Mouse (Mus musculus): ENCODE results near the gene Krt82. TPM values are rescaled to one million over a fixed set of nuclear protein-coding genes. Genes with fewer than 3 reads are reported as not detected.

Krt82 gene
- polyA plus RNA-seq, 2 experiments: not detected

DNA sequence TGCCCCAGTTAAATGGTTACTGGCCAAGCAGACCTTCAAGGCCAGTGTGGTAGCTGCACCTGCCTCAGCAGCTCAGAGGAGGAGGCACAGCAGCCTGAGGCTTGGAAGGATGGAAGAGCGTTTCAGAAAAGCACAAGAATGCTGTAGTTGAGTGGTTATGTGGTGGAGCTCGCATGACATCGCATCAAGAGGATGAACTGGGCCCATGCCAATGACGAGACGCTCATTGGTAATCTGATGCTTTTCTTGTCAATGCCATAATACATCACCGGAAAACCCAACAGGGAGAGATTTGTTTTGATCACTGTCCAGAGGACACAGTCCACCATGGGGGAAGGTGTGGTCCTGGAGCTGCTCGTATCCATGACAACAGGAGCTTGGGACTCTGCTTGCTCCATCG lies 55.2 kb downstream of the Krt82 start:
- Histone ChIP-seq H3K27ac (no peak overlapping the region), H3K4me3 (ENCODE audit: insufficient read depth in 1 of 2, low read depth in 2 of 2, low read length in 2 of 2) (no peak overlapping the region), H3K4me1 (replicated peaks; ENCODE audit: control insufficient read depth in 2 of 2, insufficient read depth in 2 of 2, low read length in 1 of 2) (no peaks in the 10 kb centered on the region), H3K9me3 (ENCODE audit: control insufficient read depth, low read length) (no peaks in the 10 kb centered on the region), H3K36me3 (replicated peaks; ENCODE audit: control insufficient read depth, insufficient read depth, low read depth) (no peaks in the 10 kb centered on the region), H3K4me2 (ENCODE audit: low read depth) (no peak overlapping the region), H3K27me3 (ENCODE audit: control insufficient read depth, insufficient read depth, low read length) (no peaks in the 10 kb centered on the region), H3K9ac (replicated peaks) (no peak overlapping the region)
- TF ChIP-seq CTCF (IDR thresholded peaks at IDR 0.05; ENCODE audit: low read depth): no peak
- no peak for TF ChIP-seq EP300 (IDR thresholded peaks at IDR 0.05; ENCODE audit: low read depth)
- WGBS (ENCODE audit: insufficient replicate concordance): 70% methylated on average over 8 of the region's 8 CpGs
- DNase-seq (ENCODE audit: low read depth in 3 of 3, low spot score in 3 of 3) (no peak), ATAC-seq (ENCODE audit: insufficient read depth) (no peak)

DNA sequence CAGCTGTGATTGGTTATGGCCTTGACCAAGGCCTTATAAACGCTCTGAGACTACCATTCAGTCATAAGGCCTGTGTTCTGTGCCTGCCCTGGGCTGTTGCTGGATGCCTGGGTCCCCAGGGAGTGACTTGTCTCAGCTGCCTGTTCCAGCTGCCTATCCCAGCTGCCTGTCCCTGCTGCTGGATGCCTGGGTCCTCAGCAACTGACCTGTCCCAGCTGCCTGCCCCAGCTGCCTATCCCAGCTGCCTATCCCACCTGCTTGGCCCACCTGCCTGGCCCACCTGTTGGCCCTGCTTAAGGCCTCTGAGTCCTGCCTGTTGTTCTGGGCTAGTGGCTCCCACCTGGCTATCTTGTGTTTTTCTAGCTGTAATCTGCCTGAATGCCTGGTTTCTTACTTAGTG lies 56.3 kb downstream of the Krt82 start:
- Histone ChIP-seq H3K27me3 (ENCODE audit: control insufficient read depth, insufficient read depth, low read length) (no peaks in the 10 kb centered on the region), H3K4me3 (ENCODE audit: insufficient read depth in 1 of 2, low read depth in 2 of 2, low read length in 2 of 2) (no peak overlapping the region), H3K4me1 (replicated peaks; ENCODE audit: control insufficient read depth in 2 of 2, insufficient read depth in 2 of 2, low read length in 1 of 2) (no peaks in the 10 kb centered on the region), H3K9ac (replicated peaks) (no peak overlapping the region), H3K36me3 (replicated peaks; ENCODE audit: control insufficient read depth, insufficient read depth, low read depth) (no peaks in the 10 kb centered on the region), H3K9me3 (ENCODE audit: control insufficient read depth, low read length) (no peaks in the 10 kb centered on the region), H3K4me2 (ENCODE audit: low read depth) (no peak overlapping the region), H3K27ac (no peak overlapping the region)
- WGBS (ENCODE audit: insufficient replicate concordance): 19% methylated on average over 1 of the region's 1 CpGs
- TF ChIP-seq EP300 (IDR thresholded peaks at IDR 0.05; ENCODE audit: low read depth) (no peak), CTCF (IDR thresholded peaks at IDR 0.05; ENCODE audit: low read depth) (no peak)
- ATAC-seq (ENCODE audit: insufficient read depth) (no peak), DNase-seq (ENCODE audit: low read depth in 3 of 3, low spot score in 3 of 3) (no peak)

DNA sequence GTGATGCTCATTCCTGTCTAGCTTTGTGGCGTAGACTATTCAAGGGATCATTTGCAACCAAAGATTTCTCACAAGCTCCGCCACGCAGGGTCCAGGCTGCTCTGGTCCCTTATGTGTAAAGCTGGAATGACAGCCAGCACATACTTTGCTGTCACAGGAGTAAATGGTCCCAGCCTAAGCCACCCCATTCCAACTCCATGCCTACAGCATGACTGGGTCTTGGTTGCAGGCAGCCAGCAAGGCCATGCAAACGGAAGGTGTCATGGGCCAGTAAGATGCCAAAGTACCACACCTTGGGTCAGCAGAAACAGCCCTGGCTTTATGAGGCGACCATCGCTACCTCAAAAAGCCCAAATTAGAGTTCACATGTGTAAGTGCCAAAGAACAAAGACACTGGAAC lies 56.8 kb downstream of the Krt82 start:
- Histone ChIP-seq H3K9me3 (ENCODE audit: control insufficient read depth, low read length) (no peaks in the 10 kb centered on the region), H3K27me3 (ENCODE audit: control insufficient read depth, insufficient read depth, low read length) (no peaks in the 10 kb centered on the region), H3K4me2 (ENCODE audit: low read depth) (no peak overlapping the region), H3K4me3 (ENCODE audit: insufficient read depth in 1 of 2, low read depth in 2 of 2, low read length in 2 of 2) (no peak overlapping the region), H3K36me3 (replicated peaks; ENCODE audit: control insufficient read depth, insufficient read depth, low read depth) (no peaks in the 10 kb centered on the region), H3K27ac (no peak overlapping the region), H3K9ac (replicated peaks) (no peak overlapping the region), H3K4me1 (replicated peaks; ENCODE audit: control insufficient read depth in 2 of 2, insufficient read depth in 2 of 2, low read length in 1 of 2) (no peaks in the 10 kb centered on the region)
- TF ChIP-seq CTCF (IDR thresholded peaks at IDR 0.05; ENCODE audit: low read depth) (no peak), EP300 (IDR thresholded peaks at IDR 0.05; ENCODE audit: low read depth) (no peak)
- DNase-seq (ENCODE audit: low read depth in 3 of 3, low spot score in 3 of 3) (no peak), ATAC-seq (ENCODE audit: insufficient read depth) (no peak)
- 66% methylated on average over 6 of the region's 6 CpGs for WGBS (ENCODE audit: insufficient replicate concordance)

DNA sequence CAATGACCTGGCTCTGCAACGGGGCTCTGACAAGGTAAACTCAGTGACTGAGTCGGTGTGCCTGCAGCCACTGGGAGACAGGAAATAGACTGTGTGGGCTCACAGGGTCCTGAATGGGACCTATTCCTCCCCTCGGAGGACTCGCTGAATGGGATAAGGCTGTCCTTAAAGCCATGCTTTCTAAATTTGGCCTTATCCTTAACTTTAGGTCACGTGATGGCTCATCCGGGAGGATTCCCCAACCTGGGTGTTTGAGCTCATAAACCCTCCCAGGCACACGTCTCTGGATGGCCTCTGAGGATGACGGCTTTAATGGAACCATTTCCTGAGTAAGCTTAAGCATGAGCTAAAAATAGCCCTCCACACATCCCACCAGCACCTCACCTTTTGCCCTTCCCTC lies 57.7 kb downstream of the Krt82 start:
- no peaks in the 10 kb centered on the region for H3K27me3 ChIP-seq (ENCODE audit: control insufficient read depth, insufficient read depth, low read length)
- TF ChIP-seq EP300 (IDR thresholded peaks at IDR 0.05; ENCODE audit: low read depth) (no peak), CTCF (IDR thresholded peaks at IDR 0.05; ENCODE audit: low read depth) (no peak)
- DNase-seq (ENCODE audit: low read depth in 3 of 3, low spot score in 3 of 3) (no peak), ATAC-seq (ENCODE audit: insufficient read depth) (no peak)
- no peak overlapping the region for H3K4me3 ChIP-seq (ENCODE audit: insufficient read depth in 1 of 2, low read depth in 2 of 2, low read length in 2 of 2)
- no peaks in the 10 kb centered on the region for H3K4me1 ChIP-seq (replicated peaks; ENCODE audit: control insufficient read depth in 2 of 2, insufficient read depth in 2 of 2, low read length in 1 of 2)
- no peaks in the 10 kb centered on the region for H3K9me3 ChIP-seq (ENCODE audit: control insufficient read depth, low read length)
- H3K9ac ChIP-seq (replicated peaks): no peak overlapping the region
- 29% methylated on average over 8 of the region's 8 CpGs for WGBS (ENCODE audit: insufficient replicate concordance)
- H3K36me3 ChIP-seq (replicated peaks; ENCODE audit: control insufficient read depth, insufficient read depth, low read depth): no peaks in the 10 kb centered on the region
- no peak overlapping the region for H3K27ac ChIP-seq
- H3K4me2 ChIP-seq (ENCODE audit: low read depth): no peak overlapping the region

DNA sequence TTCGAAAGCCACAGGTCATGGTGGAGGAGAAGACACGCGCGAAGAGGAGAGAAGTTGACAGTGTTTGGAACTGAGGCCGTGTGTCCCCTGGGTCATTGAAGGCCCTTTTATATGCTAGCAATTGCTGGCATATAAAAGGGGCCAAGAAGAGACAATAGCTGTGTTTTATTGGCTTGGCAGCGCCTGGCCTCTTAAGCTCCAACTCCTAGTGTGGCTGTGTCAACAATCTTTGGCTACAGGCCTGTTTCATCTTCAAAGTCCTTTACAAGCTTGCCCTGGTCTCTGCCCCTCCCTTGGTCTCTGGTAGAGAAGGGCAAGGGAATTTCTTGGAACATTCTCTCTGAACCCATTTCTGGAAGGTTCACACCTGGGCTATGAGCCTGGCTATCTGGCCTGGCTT lies 59.0 kb downstream of the Krt82 start, which contains the start of gene Krt83:
Gene Krt83 (minus strand): TSS at position 82 of the 400 bp plus-strand sequence.
- WGBS (ENCODE audit: insufficient replicate concordance): 65% methylated on average over 6 of the region's 6 CpGs
- ATAC-seq (ENCODE audit: insufficient read depth): no peak
- Histone ChIP-seq H3K36me3 (replicated peaks; ENCODE audit: control insufficient read depth, insufficient read depth, low read depth) (no peaks in the 10 kb centered on the region), H3K4me1 (replicated peaks; ENCODE audit: control insufficient read depth in 2 of 2, insufficient read depth in 2 of 2, low read length in 1 of 2) (no peaks in the 10 kb centered on the region), H3K9me3 (ENCODE audit: control insufficient read depth, low read length) (no peaks in the 10 kb centered on the region), H3K27ac (no peak within 1 kb of the TSS), H3K4me2 (ENCODE audit: low read depth) (no peak within 1 kb of the TSS), H3K9ac (replicated peaks) (no peak within 1 kb of the TSS), H3K27me3 (ENCODE audit: control insufficient read depth, insufficient read depth, low read length) (no peaks in the 10 kb centered on the region), H3K4me3 (ENCODE audit: insufficient read depth in 1 of 2, low read depth in 2 of 2, low read length in 2 of 2) (no peak within 1 kb of the TSS)
- TF ChIP-seq CTCF (IDR thresholded peaks at IDR 0.05; ENCODE audit: low read depth) (no peak), EP300 (IDR thresholded peaks at IDR 0.05; ENCODE audit: low read depth) (no peak)
- DNase-seq (ENCODE audit: low read depth in 3 of 3, low spot score in 3 of 3): no peak

Small RNA genes within 50 kb of the gene (microRNA-seq; reads per million reads assigned to microRNA genes)
- gene Gm44393: not detected
- not detected for gene Gm44460

Other genes with a start within 250 kb of the Krt82 start
- gene Krt80, start 180.5 kb downstream of the Krt82 start, polyA plus RNA-seq (2012; rRNA removed): 0.15 and 0.19 TPM in 2 replicates
- 0.27 TPM in 2 replicates for gene Krt80, start 180.5 kb downstream of the Krt82 start, polyA plus RNA-seq (2014; fragmentation: Nextera tagmentation; extraction: Ambion mirVana)
- 0.82 and 0.85 TPM in 2 replicates for gene Krt7, start 139.6 kb downstream of the Krt82 start, polyA plus RNA-seq (2012; rRNA removed)
- gene Krt7, start 139.6 kb downstream of the Krt82 start, polyA plus RNA-seq (2014; fragmentation: Nextera tagmentation; extraction: Ambion mirVana): 1.5 TPM in 2 replicates
- not detected in 2 replicates for gene Krt87, start 111.9 kb downstream of the Krt82 start, polyA plus RNA-seq (2012; rRNA removed)
- not detected in 2 replicates for gene Krt87, start 111.9 kb downstream of the Krt82 start, polyA plus RNA-seq (2014; fragmentation: Nextera tagmentation; extraction: Ambion mirVana)
- not detected in 2 replicates for gene Krt88, start 102.9 kb downstream of the Krt82 start, polyA plus RNA-seq (2012; rRNA removed)
- not detected in 2 replicates for gene Krt88, start 102.9 kb downstream of the Krt82 start, polyA plus RNA-seq (2014; fragmentation: Nextera tagmentation; extraction: Ambion mirVana)
- not detected in 2 replicates for gene Krt81, start 86.9 kb downstream of the Krt82 start, polyA plus RNA-seq (2012; rRNA removed)
- gene Krt81, start 86.9 kb downstream of the Krt82 start, polyA plus RNA-seq (2014; fragmentation: Nextera tagmentation; extraction: Ambion mirVana): not detected in 2 replicates
- not detected in 2 replicates for gene Krt86, start 77.2 kb downstream of the Krt82 start, polyA plus RNA-seq (2012; rRNA removed)
- gene Krt86, start 77.2 kb downstream of the Krt82 start, polyA plus RNA-seq (2014; fragmentation: Nextera tagmentation; extraction: Ambion mirVana): not detected in 2 replicates
- 0.03 TPM in 1 of 2 replicates, not detected in the other for gene Krt83, start 59.2 kb downstream of the Krt82 start, polyA plus RNA-seq (2012; rRNA removed)
- gene Krt83, start 59.2 kb downstream of the Krt82 start, polyA plus RNA-seq (2014; fragmentation: Nextera tagmentation; extraction: Ambion mirVana): 0.30 TPM in 1 of 2 replicates, not detected in the other
- not detected in 2 replicates for gene Gm49425, start 33.4 kb downstream of the Krt82 start, polyA plus RNA-seq (2012; rRNA removed)
- gene Gm49425, start 33.4 kb downstream of the Krt82 start, polyA plus RNA-seq (2014; fragmentation: Nextera tagmentation; extraction: Ambion mirVana): not detected in 2 replicates
- gene Krt84, start 17.8 kb downstream of the Krt82 start, polyA plus RNA-seq (2012; rRNA removed): not detected in 2 replicates
- gene Krt84, start 17.8 kb downstream of the Krt82 start, polyA plus RNA-seq (2014; fragmentation: Nextera tagmentation; extraction: Ambion mirVana): not detected in 2 replicates
- not detected in 2 replicates for gene Krt90, start 12.3 kb upstream of the Krt82 start, polyA plus RNA-seq (2012; rRNA removed)
- gene Krt90, start 12.3 kb upstream of the Krt82 start, polyA plus RNA-seq (2014; fragmentation: Nextera tagmentation; extraction: Ambion mirVana): not detected in 2 replicates
- not detected in 2 replicates for gene Krt75, start 23.2 kb upstream of the Krt82 start, polyA plus RNA-seq (2012; rRNA removed)
- gene Krt75, start 23.2 kb upstream of the Krt82 start, polyA plus RNA-seq (2014; fragmentation: Nextera tagmentation; extraction: Ambion mirVana): not detected in 2 replicates
- not detected in 2 replicates for gene Gm5414, start 77.5 kb upstream of the Krt82 start, polyA plus RNA-seq (2012; rRNA removed)
- not detected in 2 replicates for gene Gm5414, start 77.5 kb upstream of the Krt82 start, polyA plus RNA-seq (2014; fragmentation: Nextera tagmentation; extraction: Ambion mirVana)
- not detected in 2 replicates for gene Gm5478, start 96.7 kb upstream of the Krt82 start, polyA plus RNA-seq (2012; rRNA removed)
- not detected in 2 replicates for gene Gm5478, start 96.7 kb upstream of the Krt82 start, polyA plus RNA-seq (2014; fragmentation: Nextera tagmentation; extraction: Ambion mirVana)
- not detected in 2 replicates for gene Krt6b, start 129.6 kb upstream of the Krt82 start, polyA plus RNA-seq (2012; rRNA removed)
- gene Krt6b, start 129.6 kb upstream of the Krt82 start, polyA plus RNA-seq (2014; fragmentation: Nextera tagmentation; extraction: Ambion mirVana): not detected in 2 replicates
- 0.01 TPM in 1 of 2 replicates, not detected in the other for gene Krt6a, start 143.6 kb upstream of the Krt82 start, polyA plus RNA-seq (2012; rRNA removed)
- gene Krt6a, start 143.6 kb upstream of the Krt82 start, polyA plus RNA-seq (2014; fragmentation: Nextera tagmentation; extraction: Ambion mirVana): not detected in 2 replicates
- gene Krt5, start 162.2 kb upstream of the Krt82 start, polyA plus RNA-seq (2012; rRNA removed): 0.36 and 0.45 TPM in 2 replicates
- gene Krt5, start 162.2 kb upstream of the Krt82 start, polyA plus RNA-seq (2014; fragmentation: Nextera tagmentation; extraction: Ambion mirVana): not detected in 2 replicates
- gene Krt71, start 192.4 kb upstream of the Krt82 start, polyA plus RNA-seq (2012; rRNA removed): not detected in 2 replicates
- not detected in 2 replicates for gene Krt71, start 192.4 kb upstream of the Krt82 start, polyA plus RNA-seq (2014; fragmentation: Nextera tagmentation; extraction: Ambion mirVana)
- gene Krt72, start 235.8 kb upstream of the Krt82 start, polyA plus RNA-seq (2012; rRNA removed): not detected in 2 replicates
- gene Krt72, start 235.8 kb upstream of the Krt82 start, polyA plus RNA-seq (2014; fragmentation: Nextera tagmentation; extraction: Ambion mirVana): not detected in 2 replicates

All from liver, embryonic 14.5 days (tissue).